Mouse (Mus musculus): Measurements from ENCODE around the gene Bmp8a. TPM values are rescaled to one million over a fixed set of nuclear protein-coding genes. Genes with fewer than 3 reads are reported as not detected.

Bmp8a gene
- polyA plus RNA-seq, 1 experiment from 2014 or later: 3.4 TPM

DNA sequence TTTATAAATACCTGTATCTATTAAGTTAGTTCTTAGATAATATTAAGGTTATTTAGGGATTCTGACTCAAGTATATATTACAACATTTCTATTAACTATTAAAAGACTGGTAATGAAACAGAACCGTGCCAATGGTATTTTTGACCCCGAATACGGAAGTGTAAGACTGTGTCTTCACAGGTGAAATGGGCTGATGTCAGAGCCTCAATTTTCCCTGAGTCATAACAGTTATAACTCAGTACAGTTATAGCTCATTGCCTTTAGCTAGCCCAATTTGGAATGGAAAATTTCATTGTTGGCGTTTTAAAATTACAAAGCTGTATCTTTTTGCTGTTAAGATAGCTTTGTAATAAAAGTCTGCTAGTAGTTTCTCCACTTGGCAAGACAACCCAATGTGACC is 20.5 kb upstream of the Bmp8a start:
- no peak overlapping the region for H3K9ac ChIP-seq (ENCODE audit: low read depth, low read length)
- H3K27ac ChIP-seq (replicated peaks; ENCODE audit: low read depth, low read length): no peak overlapping the region
- no peak for DNase-seq (ENCODE audit: low spot score)
- H3K4me1 ChIP-seq (ENCODE audit: control insufficient read depth, insufficient read depth, low read length): no peaks in the 10 kb centered on the region
- WGBS: 96% methylated on average over 4 of the region's 4 CpGs
- no peaks in the 10 kb centered on the region for H3K9me3 ChIP-seq (ENCODE audit: control insufficient read depth, low read length)
- H3K27me3 ChIP-seq (replicated peaks; ENCODE audit: control insufficient read depth, insufficient read depth, low read length): no peaks in the 10 kb centered on the region
- no peak for ATAC-seq (ENCODE audit: low read depth)
- H3K4me2 ChIP-seq (ENCODE audit: low read depth, low read length): no peak overlapping the region
- peaks cover 85% of the 10 kb centered on the region for H3K36me3 ChIP-seq (ENCODE audit: control insufficient read depth, insufficient read depth, low read length)
- H3K4me3 ChIP-seq (ENCODE audit: low read depth, low read length): no peak overlapping the region

DNA sequence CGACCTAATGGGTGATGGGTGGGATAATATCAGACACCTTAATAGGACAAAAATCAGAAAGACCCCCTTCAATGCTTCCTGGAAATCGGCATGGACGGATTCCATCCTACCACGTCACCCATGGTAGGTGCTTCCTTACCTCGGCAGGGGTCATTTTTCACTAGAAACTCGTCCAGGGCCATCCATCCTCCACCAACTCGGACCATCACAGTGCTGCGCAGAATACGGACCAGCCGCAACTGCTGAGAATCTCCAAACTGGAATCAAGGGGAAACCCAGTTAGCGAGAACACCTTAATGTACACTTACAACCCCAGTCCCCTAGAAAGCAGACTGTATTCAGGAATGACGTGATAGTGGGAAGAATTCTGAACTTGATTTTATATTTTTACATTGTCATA is 17.7 kb upstream of the Bmp8a start:
- no peak for ATAC-seq (ENCODE audit: low read depth)
- WGBS: 94% methylated on average over 12 of the region's 12 CpGs

DNA sequence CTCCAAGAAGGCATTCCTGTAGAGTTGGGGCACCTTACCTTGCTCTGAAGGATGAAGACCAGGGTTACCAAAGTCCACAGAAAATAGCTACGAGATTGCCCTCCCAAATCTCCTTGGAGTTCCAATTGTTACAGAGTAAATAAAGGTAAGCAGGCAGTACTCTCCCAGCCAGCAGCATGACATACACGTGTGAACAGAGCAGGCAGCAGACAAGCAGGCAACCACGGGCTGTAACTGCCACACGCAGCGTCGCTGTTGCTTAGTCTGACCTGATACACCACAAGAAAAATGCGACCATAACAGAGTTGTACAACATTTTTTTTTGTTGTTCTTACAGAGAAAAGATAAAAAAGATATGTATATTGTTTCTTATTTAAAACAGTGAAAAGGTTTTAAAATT is 15.6 kb upstream of the Bmp8a start:
- H3K27me3 ChIP-seq (replicated peaks; ENCODE audit: control insufficient read depth, insufficient read depth, low read length): no peaks in the 10 kb centered on the region
- no peak overlapping the region for H3K4me2 ChIP-seq (ENCODE audit: low read depth, low read length)
- no peak overlapping the region for H3K4me3 ChIP-seq (ENCODE audit: low read depth, low read length)
- 93% methylated on average over 7 of the region's 7 CpGs for WGBS
- DNase-seq (ENCODE audit: low spot score) (no peak), ATAC-seq (ENCODE audit: low read depth) (no peak)
- H3K36me3 ChIP-seq (ENCODE audit: control insufficient read depth, insufficient read depth, low read length): peaks cover 79% of the 10 kb centered on the region
- H3K9me3 ChIP-seq (ENCODE audit: control insufficient read depth, low read length): no peaks in the 10 kb centered on the region
- no peak overlapping the region for H3K9ac ChIP-seq (ENCODE audit: low read depth, low read length)
- H3K4me1 ChIP-seq (ENCODE audit: control insufficient read depth, insufficient read depth, low read length): no peaks in the 10 kb centered on the region
- no peak overlapping the region for H3K27ac ChIP-seq (replicated peaks; ENCODE audit: low read depth, low read length)

More for the DNA sequence above, 17.7 kb upstream of the Bmp8a start:
- Histone ChIP-seq H3K4me1 (ENCODE audit: control insufficient read depth, insufficient read depth, low read length) (no peaks in the 10 kb centered on the region), H3K36me3 (ENCODE audit: control insufficient read depth, insufficient read depth, low read length) (peaks cover 79% of the 10 kb centered on the region), H3K9ac (ENCODE audit: low read depth, low read length) (no peak overlapping the region), H3K27me3 (replicated peaks; ENCODE audit: control insufficient read depth, insufficient read depth, low read length) (no peaks in the 10 kb centered on the region), H3K27ac (replicated peaks; ENCODE audit: low read depth, low read length) (no peak overlapping the region), H3K4me3 (ENCODE audit: low read depth, low read length) (no peak overlapping the region), H3K4me2 (ENCODE audit: low read depth, low read length) (no peak overlapping the region), H3K9me3 (ENCODE audit: control insufficient read depth, low read length) (no peaks in the 10 kb centered on the region)
- DNase-seq (ENCODE audit: low spot score): no peak

GRCm38 (mm10) chr4:123355941-123356340 is 12.9 kb upstream of the Bmp8a start:
- H3K4me2 ChIP-seq (ENCODE audit: low read depth, low read length): no peak overlapping the region
- no peak for ATAC-seq (ENCODE audit: low read depth)

DNA sequence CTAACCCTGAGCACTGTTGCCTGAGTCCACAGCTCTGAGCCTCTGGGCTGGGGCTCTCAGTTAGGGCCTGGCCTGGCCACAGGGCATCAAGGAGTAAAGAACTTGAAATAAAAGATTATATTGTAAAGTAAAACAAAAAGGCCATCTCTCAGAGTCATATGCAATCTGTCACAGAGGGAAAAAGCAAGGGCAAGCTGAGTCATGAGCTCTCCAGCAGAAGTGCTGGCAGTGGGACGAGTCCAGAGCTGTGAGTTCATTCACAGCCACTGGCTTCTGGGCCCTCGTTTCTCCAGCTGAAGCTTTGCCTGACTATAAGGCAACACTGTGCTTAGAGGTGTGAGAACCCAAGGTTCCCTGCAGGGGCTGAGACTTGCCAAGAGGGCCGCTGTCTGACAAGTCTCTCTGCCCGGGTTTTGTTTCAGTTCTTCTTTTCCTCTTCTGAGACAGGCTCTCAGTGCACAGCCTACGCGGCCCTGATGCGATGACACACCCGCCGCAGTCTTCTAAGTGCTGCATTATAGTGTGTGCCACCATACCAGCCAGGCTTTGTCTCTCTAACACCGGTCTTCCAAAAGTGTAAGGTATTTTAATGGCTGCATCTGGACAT is 10.3 kb upstream of the Bmp8a start:
- no peak for DNase-seq (ENCODE audit: low spot score)
- WGBS: 94% methylated on average over 7 of the region's 10 CpGs

More at GRCm38 (mm10) chr4:123355941-123356340, 12.9 kb upstream of the Bmp8a start:
- Histone ChIP-seq H3K4me1 (ENCODE audit: control insufficient read depth, insufficient read depth, low read length) (no peaks in the 10 kb centered on the region), H3K36me3 (ENCODE audit: control insufficient read depth, insufficient read depth, low read length) (peaks cover 79% of the 10 kb centered on the region), H3K4me3 (ENCODE audit: low read depth, low read length) (no peak overlapping the region), H3K27ac (replicated peaks; ENCODE audit: low read depth, low read length) (no peak overlapping the region), H3K9ac (ENCODE audit: low read depth, low read length) (no peak overlapping the region), H3K9me3 (ENCODE audit: control insufficient read depth, low read length) (no peaks in the 10 kb centered on the region), H3K27me3 (replicated peaks; ENCODE audit: control insufficient read depth, insufficient read depth, low read length) (no peaks in the 10 kb centered on the region)
- 91% methylated on average over 8 of the region's 8 CpGs for WGBS
- DNase-seq (ENCODE audit: low spot score): no peak

GRCm38 (mm10) chr4:123343471-123343789 is 378 bp upstream of the Bmp8a start:
- peaks cover 43% of the 10 kb centered on the region for H3K27me3 ChIP-seq (replicated peaks; ENCODE audit: control insufficient read depth, insufficient read depth, low read length)
- H3K4me3 ChIP-seq (ENCODE audit: low read depth, low read length): peak overlapping the region; percentile 53
- no peaks in the 10 kb centered on the region for H3K9me3 ChIP-seq (ENCODE audit: control insufficient read depth, low read length)
- no peak overlapping the region for H3K9ac ChIP-seq (ENCODE audit: low read depth, low read length)
- peaks cover 5% of the 10 kb centered on the region; the same call in 1 of the 2 replicates for H3K36me3 ChIP-seq (ENCODE audit: control insufficient read depth, insufficient read depth, low read length)
- no peak for DNase-seq (ENCODE audit: low spot score)
- WGBS: 2% methylated on average over 6 of the region's 6 CpGs
- peaks cover 11% of the 10 kb centered on the region for H3K4me1 ChIP-seq (ENCODE audit: control insufficient read depth, insufficient read depth, low read length)
- H3K27ac ChIP-seq (replicated peaks; ENCODE audit: low read depth, low read length): no peak overlapping the region
- H3K4me2 ChIP-seq (ENCODE audit: low read depth, low read length): peak overlapping the region; percentile 90
- ATAC-seq (ENCODE audit: low read depth): 0 out of 2 replicates have a peak, but pooled peaks have one; percentile 1

More for the DNA sequence above, 10.3 kb upstream of the Bmp8a start:
- Histone ChIP-seq H3K9ac (ENCODE audit: low read depth, low read length) (no peak overlapping the region), H3K4me1 (ENCODE audit: control insufficient read depth, insufficient read depth, low read length) (no peaks in the 10 kb centered on the region), H3K36me3 (ENCODE audit: control insufficient read depth, insufficient read depth, low read length) (peaks cover 92% of the 10 kb centered on the region), H3K4me3 (ENCODE audit: low read depth, low read length) (no peak overlapping the region), H3K4me2 (ENCODE audit: low read depth, low read length) (no peak overlapping the region), H3K9me3 (ENCODE audit: control insufficient read depth, low read length) (no peaks in the 10 kb centered on the region), H3K27me3 (replicated peaks; ENCODE audit: control insufficient read depth, insufficient read depth, low read length) (no peaks in the 10 kb centered on the region), H3K27ac (replicated peaks; ENCODE audit: low read depth, low read length) (no peak overlapping the region)
- ATAC-seq (ENCODE audit: low read depth): no peak

DNA sequence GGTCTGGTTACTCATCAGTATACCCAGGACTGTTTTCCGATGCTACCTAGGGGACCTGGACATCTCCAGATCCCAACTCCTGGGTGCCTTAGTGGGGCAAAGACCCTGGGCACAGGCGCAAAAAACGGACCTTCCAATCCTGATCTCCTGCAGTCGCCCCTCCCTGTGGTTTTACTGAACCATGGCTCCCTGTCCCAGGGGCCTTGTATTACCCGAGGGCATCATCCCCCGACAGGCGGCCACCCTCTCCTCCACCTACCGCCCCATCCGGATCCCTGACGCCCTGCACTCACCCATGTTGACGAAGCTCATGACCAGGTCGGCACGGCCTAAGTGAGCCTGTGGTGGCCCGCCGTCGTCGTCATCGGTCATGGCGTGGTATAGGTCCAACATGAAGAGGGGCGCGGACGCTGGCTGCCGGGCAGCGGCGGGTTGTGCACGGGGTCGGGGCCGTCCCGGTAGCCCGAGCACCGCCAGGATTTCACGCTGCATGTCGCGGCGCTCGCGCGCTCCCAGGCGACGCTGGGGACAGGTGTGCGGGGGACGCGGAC is 886 bp downstream of the Bmp8a start:
- ATAC-seq (ENCODE audit: low read depth): no peak; the same call in 1 of the 2 replicates
- Histone ChIP-seq H3K4me1 (ENCODE audit: control insufficient read depth, insufficient read depth, low read length) (peaks cover 11% of the 10 kb centered on the region), H3K27ac (replicated peaks; ENCODE audit: low read depth, low read length) (no peak overlapping the region), H3K9me3 (ENCODE audit: control insufficient read depth, low read length) (no peaks in the 10 kb centered on the region), H3K9ac (ENCODE audit: low read depth, low read length) (peak overlapping the region; percentile 34; the same call in 1 of the 2 replicates), H3K36me3 (ENCODE audit: control insufficient read depth, insufficient read depth, low read length) (no peaks in the 10 kb centered on the region), H3K27me3 (replicated peaks; ENCODE audit: control insufficient read depth, insufficient read depth, low read length) (peaks cover 43% of the 10 kb centered on the region), H3K4me2 (ENCODE audit: low read depth, low read length) (peak overlapping the region; percentile 90), H3K4me3 (ENCODE audit: low read depth, low read length) (peak overlapping the region; percentile 53)
- 2% methylated on average over 33 of the region's 43 CpGs for WGBS
- no peak for DNase-seq (ENCODE audit: low spot score)

DNA sequence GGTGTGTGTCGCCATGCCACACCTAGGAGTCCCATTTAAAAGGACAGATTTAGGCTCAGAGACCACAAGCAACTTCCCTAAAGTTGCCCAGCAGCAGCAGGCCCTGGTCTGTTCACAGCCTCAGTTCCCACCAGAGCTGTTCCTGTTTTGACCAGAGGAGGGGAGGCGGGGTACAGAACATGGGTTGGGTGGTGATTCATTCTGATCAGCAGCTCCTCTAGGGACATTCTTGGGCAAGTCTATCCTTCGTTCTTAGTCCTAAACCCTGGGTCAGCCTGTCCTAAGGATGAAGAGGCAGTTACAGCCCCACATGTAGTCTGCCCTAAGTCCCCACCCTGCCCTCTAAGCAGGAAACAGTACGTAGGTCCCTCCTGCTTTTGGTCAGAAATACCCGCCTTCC is 2.8 kb downstream of the Bmp8a start:
- H3K36me3 ChIP-seq (ENCODE audit: control insufficient read depth, insufficient read depth, low read length): no peaks in the 10 kb centered on the region
- WGBS: 66% methylated on average over 5 of the region's 5 CpGs
- peaks cover 11% of the 10 kb centered on the region for H3K4me1 ChIP-seq (ENCODE audit: control insufficient read depth, insufficient read depth, low read length)
- no peak overlapping the region for H3K4me2 ChIP-seq (ENCODE audit: low read depth, low read length)
- DNase-seq (ENCODE audit: low spot score) (no peak), ATAC-seq (ENCODE audit: low read depth) (no peak)
- H3K9ac ChIP-seq (ENCODE audit: low read depth, low read length): no peak overlapping the region
- peaks cover 43% of the 10 kb centered on the region for H3K27me3 ChIP-seq (replicated peaks; ENCODE audit: control insufficient read depth, insufficient read depth, low read length)
- H3K27ac ChIP-seq (replicated peaks; ENCODE audit: low read depth, low read length): no peak overlapping the region
- H3K4me3 ChIP-seq (ENCODE audit: low read depth, low read length): no peak overlapping the region
- H3K9me3 ChIP-seq (ENCODE audit: control insufficient read depth, low read length): no peaks in the 10 kb centered on the region

DNA sequence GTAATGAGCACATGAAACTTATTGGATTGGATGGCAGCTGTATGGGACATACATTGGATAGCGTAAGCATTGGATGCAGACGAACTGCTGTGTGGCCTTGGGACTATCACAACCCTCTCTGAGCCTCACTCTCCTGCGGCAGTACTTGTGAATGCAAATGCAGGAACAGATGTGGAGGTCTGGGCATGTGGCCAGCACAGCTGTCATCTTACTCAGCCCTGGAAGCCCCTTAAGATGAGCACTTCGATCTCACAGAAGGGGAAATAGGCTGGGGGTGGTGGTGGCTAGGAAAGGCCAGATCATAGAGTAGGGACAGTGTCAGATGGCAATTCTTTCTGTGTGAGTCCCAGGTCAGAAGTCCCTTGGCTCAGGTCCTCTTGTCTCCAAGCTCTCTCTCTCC is 5.4 kb downstream of the Bmp8a start:
- peaks cover 26% of the 10 kb centered on the region for H3K27me3 ChIP-seq (replicated peaks; ENCODE audit: control insufficient read depth, insufficient read depth, low read length)
- ATAC-seq (ENCODE audit: low read depth) (no peak), DNase-seq (ENCODE audit: low spot score) (peak; percentile 61)
- H3K27ac ChIP-seq (replicated peaks; ENCODE audit: low read depth, low read length): no peak overlapping the region
- no peak overlapping the region for H3K4me3 ChIP-seq (ENCODE audit: low read depth, low read length)
- H3K9ac ChIP-seq (ENCODE audit: low read depth, low read length): no peak overlapping the region
- no peaks in the 10 kb centered on the region for H3K9me3 ChIP-seq (ENCODE audit: control insufficient read depth, low read length)
- WGBS: 60% methylated on average over 4 of the region's 4 CpGs
- H3K4me1 ChIP-seq (ENCODE audit: control insufficient read depth, insufficient read depth, low read length): peaks cover 4% of the 10 kb centered on the region
- no peak overlapping the region for H3K4me2 ChIP-seq (ENCODE audit: low read depth, low read length)
- H3K36me3 ChIP-seq (ENCODE audit: control insufficient read depth, insufficient read depth, low read length): no peaks in the 10 kb centered on the region
